Mouse (Mus musculus) liver, postnatal 0 days (tissue): ENCODE measurements around the gene Gm20388.

Experiments
- CTCF ChIP-seq: sonication (generic); IDR thresholded peaks from 2 replicates; pipeline ENCODE4 v1.5.1; 2016; ENCODE audit warnings: antibody characterized with exemption, low read depth
- EP300 ChIP-seq: IDR thresholded peaks from 2 replicates; pipeline ENCODE4 v1.6.1; 2016; ENCODE audit warnings: antibody characterized with exemption, low read depth, mild to moderate bottlenecking

- no peak for TF ChIP-seq CTCF
- no peak for TF ChIP-seq EP300
These were observed 2638.3 kb downstream of the Gm20388 start for GRCm38 (mm10) chr8:122548891-122549439.
